Mouse (Mus musculus) kidney, postnatal 4 days (tissue): ENCODE measurements around the gene Sigirr.

Source experiments
- DNase-seq, 2 experiments: peaks; one replicate each; pipeline ENCODE4 v3.0.0; 2021; ENCODE audit warnings: mixed read lengths in 2 of 2

The Sigirr gene

DNA sequence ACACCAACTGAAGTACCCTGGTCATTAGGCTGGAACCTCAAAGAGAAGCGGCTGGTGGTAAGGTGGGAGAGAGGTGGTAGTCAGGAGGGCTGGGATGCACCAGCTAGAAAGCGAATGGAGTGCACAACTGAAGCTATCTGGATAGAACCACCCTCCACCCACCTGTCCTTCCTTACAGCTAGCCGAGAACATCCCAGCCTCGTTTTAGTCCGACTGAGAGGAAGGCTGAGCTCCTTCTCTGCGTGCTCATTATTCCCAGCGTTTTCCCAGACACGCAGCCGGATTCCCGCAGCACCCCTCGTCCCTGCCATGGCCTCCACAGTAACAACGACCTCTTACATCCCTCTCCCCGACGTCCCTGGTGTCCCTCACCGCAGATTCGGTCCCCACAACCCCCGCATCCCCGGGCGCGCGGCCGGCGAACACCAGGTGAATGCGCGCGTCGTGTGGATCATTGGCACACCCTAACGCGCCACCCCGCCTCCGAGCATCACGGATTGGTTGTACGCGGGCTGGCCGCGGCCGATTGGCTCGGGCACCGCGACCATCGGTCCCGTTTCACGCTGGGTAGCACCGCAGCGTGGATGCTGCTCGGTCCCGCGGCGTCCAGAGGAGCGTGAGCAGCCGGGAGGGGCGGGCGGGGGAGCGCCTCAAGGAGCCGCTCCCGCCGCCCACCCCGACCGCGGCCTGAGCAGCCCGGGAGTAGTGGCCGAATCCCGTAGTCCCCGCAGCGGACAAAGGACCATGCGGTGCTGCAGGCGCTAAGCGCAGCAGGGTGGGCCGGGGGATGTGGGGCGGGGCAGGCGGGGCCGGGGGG is 39.7 kb downstream of the Sigirr start, which contains the start of gene B4galnt4:
Gene B4galnt4, plus strand, starts transcription at position 679 of the 817 bp plus-strand sequence.
- DNase-seq, result peak; percentile 82 to 87

GRCm38 (mm10) chr7:141059929-141060328 is 40.4 kb downstream of the Sigirr start:
- no peak for DNase-seq

GRCm38 (mm10) chr7:141058601-141059341 is 41.6 kb downstream of the Sigirr start:
- DNase-seq, result no peak

- DNase-seq, result no peak
These were observed 42.8 kb downstream of the Sigirr start for GRCm38 (mm10) chr7:141057541-141057940.

DNA sequence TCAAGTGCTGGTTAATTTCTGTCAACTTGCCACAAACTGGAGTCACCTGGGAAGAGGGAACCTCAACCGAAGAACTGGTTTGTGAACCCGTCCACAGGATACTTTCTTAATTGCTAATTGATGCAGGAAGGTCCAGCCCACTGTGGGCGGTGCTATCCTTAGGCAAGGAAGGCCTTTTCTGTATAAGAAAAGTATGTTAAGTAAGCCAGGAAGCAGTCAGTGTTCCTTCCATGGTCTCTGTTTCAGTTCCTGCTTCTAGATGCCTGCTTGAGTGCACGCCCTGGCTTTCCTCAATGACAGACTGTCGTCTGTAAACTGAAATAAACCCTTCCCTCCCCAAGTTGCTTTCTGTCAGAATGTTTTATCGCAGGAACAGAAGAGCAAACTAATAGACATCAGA is 43.4 kb downstream of the Sigirr start:
- DNase-seq, result no peak

DNA sequence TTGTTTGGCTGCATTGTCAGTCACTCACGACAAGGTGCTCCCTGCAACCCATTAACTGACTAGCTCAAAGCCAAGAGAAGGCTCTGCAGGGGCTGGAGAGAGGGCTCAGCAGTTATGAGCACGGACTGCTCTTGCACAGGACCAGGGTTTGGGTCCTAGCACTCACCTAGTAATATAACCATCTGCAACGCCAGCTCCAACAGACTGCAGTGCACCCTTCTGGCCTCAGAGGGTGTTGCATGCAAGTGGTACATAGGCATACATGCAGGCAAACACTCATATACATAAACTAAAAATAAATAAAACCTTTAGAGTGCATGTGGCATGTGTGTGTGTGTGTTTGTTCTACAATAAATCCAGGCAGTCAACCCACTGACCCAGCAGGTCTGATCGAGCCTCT is 44.6 kb downstream of the Sigirr start:
- DNase-seq, result no peak

- no peak for DNase-seq
These were observed 48.0 kb downstream of the Sigirr start for GRCm38 (mm10) chr7:141052421-141052820.

- no peak for DNase-seq
These were observed 48.4 kb downstream of the Sigirr start for GRCm38 (mm10) chr7:141052016-141052415.

DNA sequence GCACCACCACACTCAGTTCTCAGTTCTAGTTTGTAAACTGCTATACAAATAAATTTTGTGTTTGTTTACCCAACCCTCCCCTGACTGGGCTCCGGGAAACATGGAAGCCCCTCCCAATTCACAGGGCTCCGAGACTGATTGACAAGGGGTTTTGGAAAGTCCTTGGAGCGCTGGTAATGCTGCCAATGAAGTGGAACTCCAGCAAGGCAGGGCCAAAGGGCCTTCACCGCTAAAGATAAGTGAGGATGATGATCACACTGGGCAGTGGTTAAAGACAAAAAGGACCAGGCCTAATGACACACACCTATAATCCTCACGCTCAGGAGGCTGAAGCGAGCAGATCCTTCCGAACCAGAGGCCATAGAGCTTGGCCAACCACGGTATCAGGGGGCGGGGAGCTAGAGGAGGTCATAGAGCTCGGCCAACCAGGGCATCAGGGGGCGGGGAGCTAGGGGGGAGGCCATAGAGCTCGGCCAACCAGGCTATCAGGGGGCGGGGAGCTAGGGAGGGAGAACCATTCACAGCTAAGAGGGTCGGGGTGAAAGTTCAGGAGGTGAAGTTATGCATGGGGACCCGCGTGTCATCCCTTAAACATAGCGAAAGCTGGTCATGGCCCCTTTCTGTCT is 49.2 kb downstream of the Sigirr start:
- DNase-seq, result no peak

- no peak for DNase-seq
These were observed 51.0 kb downstream of the Sigirr start for GRCm38 (mm10) chr7:141049326-141049725.

DNA sequence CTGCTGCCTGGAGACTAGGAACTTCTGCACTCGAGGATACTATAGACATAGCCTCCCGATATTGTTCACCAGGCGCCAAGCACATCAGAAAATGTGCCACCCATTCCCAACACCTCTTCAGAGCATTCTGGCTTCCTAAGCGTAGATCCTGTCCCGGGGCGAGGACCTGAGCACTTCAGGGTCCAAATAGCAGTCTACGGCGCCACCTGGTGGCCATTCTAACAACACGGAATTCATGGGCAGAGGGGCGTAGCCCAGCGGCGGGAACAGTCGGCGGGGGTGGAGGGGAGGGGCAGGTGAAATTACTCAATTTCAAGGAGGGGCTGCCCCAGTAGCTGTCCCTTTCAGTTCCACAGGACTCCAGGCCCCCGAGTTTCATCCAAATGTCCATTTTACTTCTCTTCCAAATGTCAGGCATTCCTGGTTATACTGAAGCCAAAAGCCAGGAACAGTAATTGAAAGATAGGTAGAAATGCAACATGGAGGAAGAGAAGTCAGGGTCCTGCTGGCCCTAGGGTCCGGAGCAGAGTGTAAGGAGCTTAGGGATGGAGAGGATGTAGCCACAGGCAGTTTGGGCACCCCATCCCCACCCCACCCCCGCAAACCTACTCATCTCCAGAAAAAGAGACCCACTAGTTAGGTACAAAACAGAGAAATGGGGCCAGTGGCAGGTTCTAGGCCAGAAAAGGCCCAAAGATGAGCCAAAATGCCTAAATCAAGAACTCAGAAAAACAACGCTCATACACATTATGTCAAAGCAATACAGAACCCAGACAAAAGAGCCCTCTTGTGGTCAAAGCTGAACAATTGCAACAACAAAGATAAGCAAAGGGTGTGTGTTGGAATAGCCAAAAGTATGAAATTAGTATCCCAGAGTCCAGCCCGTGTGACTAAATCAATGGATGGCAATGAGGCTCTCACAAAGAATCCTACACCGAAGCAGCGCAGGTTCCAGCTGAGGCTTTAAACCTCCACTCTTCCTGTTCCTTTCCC is 51.9 kb downstream of the Sigirr start:
- DNase-seq, result peak; percentile 96

- DNase-seq, result peak; percentile 78 to 88
These were observed 52.7 kb downstream of the Sigirr start for GRCm38 (mm10) chr7:141047581-141048225.

DNA sequence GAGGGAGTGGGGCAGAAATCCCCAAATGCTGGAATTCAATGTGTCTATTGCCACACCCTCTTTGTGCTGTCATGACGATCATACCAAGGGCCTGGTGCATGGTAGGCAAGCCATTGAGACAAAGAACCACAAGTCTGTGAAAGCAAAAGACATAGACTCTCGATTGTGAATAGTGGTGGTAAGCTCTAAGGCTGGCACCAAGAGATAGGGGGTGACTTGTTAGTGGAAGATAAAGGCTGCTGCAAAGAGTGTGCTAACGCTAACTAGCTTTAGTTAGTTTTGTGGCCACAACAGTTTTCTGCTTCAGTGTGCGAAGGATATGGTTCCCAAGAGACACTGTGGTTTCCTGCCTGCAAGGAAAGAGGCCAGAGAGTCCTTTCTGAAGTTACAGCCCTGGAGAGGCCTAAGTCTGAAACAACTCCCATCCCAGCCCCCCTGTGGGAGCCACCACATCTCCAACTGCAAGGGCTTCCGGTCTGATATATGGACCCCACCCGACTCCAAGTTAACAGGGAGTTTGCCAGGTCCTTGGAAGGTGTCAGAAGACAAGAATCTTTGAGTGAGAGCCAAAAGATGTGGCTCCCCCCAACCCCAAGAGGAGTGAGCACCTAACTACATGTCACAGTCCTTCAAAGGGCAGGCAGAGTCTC is 53.3 kb downstream of the Sigirr start:
- DNase-seq, result peak; percentile 57 to 70

DNA sequence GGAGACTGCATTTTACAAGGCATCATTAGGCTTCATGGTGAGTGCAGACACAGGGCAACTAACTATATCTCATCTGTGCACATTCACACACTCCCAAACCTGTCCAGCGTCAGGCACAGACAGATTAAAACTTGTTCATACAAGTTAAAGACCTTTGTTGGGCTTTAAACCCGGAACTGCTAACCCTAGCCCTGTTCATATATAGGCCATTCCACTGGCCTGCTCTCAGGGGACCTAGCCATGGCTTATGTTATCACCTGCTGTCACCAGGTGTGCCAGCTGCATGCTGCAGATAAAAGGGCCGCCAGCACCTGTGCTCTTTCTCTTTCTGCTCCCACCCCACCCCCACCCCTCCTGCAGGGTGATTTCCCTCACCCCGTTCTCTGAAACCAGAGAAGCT is 57.8 kb downstream of the Sigirr start:
- DNase-seq, result no peak

GRCm38 (mm10) chr7:141041661-141042060 is 58.7 kb downstream of the Sigirr start:
- DNase-seq, result peak; percentile 82 to 89
